Mouse (Mus musculus) embryo, embryonic 10 days (tissue): Measurements from ENCODE around the gene Fam168b.

Experiments
- DNase-seq: peaks from one replicate; pipeline ENCODE4 v3.0.0-alpha.2; 2015; ENCODE audit warnings: low spot score

Fam168b gene

DNA sequence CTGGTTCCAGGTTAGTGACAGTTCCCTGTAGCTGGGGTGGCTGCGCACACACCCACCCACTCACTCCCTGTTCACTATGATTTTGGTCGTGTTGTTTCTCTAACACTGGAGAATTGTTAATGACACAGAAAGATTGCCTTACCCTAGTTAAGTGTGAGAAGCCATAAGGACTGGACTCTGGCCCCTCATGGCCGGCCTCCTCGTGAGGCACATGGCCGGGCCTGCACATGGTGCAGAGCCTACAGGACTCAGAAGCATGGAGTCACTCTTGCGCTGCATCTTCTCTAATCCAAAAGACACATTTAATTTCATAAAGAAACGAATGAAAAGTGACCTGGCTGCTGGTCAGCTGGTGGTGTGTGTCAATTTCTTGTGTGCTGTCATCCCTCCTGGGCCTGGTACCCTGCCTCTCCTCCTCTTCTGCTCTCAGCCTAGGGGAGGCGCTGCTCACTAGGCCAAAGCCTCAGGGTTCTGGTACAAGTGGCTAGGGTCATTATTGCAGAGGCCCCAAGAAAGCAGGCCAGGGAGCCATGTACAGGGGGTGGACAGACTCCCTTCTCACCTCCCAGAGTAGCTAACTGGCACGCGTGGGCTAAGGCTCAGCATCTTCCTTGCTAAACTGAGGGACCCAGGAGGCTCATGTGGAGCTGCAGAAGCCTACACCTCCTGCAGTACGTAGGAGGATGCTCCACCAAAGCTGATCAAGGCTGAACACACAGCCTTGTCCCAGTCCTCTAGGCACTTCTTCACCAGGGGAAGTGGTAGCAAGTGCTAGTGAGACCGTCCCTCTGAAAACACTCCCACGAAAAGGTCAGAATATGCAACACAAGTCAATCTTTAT is 30.2 kb downstream of the Fam168b start:
- no peak for DNase-seq

DNA sequence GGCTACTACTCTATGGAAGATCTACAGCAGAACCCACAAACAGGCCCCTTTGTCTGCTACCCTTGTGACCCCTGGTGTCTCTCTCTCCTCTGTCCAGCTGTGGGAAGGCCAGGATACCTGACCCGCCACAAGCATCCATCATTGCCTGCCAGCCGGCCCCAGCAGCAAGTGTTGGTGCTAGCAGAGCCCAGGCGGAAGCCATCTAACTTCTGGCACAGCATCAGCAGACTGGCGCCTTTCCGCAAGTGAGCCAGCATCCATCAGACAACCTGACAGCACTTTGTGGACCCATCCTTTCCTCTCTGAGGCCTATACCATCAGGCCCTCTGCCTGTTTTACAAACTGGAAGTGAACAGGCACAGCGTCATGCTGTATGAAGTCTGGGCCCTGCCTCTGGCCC is 31.3 kb downstream of the Fam168b start:
- peak; percentile 52 for DNase-seq

DNA sequence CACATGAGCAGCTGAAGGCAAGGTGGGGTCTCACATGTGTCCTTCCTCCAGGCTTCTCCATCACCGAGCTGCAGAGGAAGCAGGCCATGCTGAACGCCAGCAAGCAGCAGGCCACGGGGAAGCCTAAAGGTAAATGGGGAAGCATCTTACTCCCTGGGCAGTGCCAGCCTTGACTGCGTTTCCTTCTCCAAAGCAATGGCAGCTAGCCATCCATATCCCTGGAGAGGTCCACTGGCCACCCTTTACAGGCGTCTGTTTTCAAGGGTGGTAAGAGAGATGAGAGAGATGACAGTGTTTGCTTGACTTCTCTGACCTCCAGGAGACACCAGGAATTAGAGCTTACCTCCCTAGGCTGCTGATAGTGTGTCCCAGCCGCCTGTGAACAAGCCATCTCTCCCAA is 31.8 kb downstream of the Fam168b start:
- no peak for DNase-seq

- DNase-seq = no peak
These were observed 32.6 kb downstream of the Fam168b start for GRCm38 (mm10) chr1:34810293-34810692.

DNA sequence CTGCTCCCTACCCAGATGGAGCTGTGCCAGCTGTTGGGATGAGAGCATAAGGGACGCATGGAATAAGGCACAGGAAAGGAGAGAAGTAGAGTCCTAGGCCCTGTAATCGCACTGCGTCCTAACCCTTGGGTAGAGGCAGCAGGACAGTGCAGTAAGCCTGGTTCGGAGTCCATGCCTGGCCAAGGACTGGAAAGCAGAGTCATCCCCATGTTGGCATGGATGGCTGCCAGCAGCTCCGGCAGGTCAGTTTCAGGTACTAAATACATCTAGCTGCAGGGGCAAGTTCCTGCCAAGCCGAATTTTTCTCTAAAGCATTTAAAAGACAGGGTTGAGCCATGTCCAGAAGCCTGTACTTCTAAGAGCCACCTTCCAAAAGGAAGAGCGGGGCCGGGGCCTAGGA is 34.4 kb downstream of the Fam168b start:
- no peak for DNase-seq

DNA sequence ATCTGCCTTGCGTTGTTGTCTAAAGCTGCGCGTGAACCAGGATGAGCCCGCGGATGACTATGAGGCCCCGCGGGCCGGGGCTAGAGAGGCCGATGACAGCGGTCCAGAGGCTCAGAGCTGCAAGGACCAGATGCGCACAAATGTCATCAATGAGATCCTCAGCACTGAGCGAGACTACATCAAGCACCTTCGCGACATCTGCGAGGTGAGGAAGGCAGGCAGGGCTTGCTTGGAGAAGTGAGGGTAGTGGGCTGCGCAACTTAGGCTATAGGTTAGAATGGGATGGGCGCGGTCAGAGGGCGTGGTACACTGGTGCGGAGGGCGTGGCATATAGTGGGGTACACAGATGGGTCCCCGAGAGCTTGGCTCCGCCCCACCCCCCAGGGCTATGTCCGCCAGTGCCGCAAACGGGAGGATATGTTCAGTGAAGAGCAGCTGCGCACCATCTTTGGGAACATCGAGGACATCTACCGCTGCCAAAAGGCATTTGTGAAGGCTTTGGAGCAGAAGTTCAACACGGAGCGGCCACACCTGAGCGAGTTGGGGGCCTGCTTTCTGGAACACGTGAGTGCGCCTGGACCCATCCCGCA is 36.8 kb downstream of the Fam168b start:
- no peak for DNase-seq

DNA sequence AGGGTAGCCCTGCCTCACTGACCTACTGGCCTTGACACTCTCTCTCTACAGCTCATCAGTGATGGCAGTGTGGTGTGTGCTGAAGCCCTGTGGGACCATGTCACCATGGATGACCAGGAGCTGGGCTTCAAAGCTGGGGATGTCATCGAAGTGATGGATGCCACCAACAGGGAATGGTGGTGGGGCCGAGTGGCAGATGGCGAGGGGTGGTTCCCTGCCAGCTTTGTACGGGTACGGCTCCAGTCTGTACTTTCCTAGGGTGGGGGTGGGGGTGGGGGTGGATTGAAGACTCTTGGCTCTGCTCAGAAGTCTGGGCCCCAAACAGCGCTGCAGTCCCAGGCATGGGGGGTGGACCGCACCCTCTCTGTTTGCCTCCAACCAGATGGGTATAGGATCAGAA is 38.0 kb downstream of the Fam168b start:
- DNase-seq = no peak

DNA sequence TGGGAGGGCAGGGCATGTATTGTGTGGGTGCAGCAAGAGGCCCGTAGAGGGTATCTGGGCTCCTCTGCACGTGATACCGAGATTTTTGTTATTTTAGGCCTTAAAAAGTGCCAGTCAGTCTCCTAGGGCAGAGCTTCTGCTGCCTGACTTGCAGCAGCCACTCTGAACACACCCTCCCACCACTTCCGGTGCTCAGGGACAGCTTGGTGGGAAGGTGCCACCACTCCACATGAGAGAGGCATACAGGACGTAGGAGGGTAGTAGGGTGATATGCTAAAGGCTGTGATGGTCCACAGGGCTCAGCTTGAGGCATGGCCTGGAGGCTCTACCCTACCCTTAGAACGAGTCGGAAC is 40.6 kb downstream of the Fam168b start:
- DNase-seq = no peak

GRCm38 (mm10) chr1:34801616-34802289 is 41.1 kb downstream of the Fam168b start:
- peak; percentile 79 for DNase-seq

DNA sequence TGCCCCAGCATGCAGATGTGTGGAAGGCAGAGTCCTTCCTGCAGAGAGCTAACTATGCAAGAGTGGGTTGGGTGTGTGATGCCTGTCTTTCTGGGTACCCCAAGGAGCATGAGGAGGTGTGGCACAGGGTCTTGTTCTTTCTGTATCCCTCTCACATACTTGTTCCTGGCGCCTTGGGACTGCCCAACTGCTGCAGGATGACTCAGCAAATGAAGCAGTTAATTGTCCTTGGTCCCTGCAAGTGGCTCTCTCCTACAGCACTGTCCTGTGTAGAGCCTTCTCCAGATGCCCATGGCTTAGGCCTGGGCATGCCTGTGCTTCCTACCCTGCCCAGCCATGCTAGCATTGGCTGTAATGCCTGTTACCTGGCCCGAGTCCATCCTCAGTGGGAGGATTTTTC is 43.7 kb downstream of the Fam168b start:
- no peak for DNase-seq

GRCm38 (mm10) chr1:34793304-34794300 is 49.3 kb downstream of the Fam168b start:
- DNase-seq = peak; percentile 52

DNA sequence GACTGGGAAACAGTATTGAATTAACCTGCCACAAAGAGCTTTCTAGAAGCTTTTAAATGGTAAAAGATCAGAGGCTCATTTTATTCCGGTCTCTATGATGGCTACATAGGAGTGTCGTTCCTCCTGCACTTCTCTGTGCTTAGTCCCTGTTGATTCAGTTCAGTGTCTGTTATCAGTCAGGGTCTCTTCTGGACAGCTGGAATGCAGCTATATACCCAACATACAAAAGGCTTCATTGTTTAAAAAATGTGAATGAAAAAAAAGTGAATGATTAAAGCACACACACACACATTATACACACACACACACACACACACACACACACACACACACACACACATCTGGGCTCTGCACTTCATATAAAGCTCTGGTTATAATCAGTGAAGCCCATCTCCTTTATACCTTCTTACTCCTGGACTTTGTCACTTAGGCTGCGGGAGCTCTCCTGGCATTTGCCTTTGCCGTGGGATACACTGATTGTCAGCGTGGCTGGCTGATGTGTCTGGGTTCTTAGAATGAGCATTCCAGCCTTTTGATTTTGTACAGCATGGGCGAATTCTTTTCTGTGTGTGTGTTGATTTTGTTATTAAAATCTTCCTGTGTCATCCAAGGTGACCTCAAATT is 59.2 kb downstream of the Fam168b start:
- no peak for DNase-seq

DNA sequence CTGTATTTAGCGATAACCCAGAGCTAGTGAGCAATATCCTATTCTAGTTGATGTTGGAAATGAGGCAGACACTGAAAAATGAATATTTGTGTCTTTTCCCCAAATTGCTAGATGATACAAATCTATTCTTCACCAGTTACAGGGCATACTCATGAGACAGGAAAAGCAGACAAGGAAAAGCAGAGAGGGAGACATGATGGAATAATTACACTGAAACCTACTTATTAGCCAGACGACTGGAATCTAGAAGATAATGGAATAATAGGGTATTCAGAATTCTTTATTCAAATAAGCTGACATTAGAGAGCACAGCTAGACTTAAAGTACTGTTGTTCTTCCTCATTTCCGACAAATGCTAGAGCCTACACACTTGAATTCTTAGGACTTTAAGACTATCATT is 67.0 kb downstream of the Fam168b start:
- DNase-seq = no peak

GRCm38 (mm10) chr1:34768875-34769274 is 74.0 kb downstream of the Fam168b start:
- no peak for DNase-seq

DNA sequence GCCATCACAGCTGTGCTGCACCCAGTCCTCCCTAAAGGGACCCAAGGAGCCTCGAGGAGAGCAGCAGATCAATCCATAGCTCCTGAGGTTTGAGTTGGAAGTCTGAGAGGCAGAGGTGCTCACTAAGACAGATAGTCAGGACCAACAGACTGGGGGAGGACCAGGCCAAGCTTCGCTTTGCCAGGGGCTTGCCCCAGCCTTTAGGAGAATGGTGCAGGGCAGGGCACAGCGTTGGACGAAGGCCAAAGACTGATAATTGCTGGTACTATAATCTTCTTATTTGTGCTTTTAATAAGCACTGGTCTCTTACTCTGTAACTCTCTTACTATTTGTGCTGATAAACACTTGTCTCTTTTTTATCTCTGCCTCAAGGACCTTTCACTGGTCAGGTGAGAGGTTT is 75.0 kb downstream of the Fam168b start:
- no peak for DNase-seq

DNA sequence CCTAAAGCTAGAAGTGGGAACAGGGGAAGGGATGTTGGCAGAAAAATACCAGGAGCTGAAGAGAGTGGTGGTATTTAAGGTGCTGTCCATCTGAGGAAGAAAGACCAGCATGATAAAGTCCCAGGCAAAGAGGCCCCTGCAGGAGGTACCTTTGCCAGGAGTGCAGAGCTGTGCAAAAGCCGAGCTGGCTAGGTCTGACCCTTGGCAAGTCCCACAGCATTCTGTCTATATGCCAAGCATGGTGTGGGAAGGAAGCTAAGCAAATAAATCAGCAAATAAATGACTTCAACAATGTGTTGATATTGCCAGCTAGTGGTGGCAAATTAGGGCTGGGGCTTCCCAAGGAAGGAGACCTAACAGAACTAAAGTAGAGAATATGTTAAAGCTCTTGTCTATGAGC is 76.0 kb downstream of the Fam168b start:
- no peak for DNase-seq
